Mouse (Mus musculus) heart, postnatal 36 days (tissue): ENCODE data around the gene Fbxo28. TPM values are rescaled to one million over a fixed set of nuclear protein-coding genes. Genes with fewer than 3 reads are reported as not detected.
"Not testable (repeated sequence)": the region's sequence is repeated elsewhere in the genome, so short reads cannot be mapped to it uniquely, and the experiment has no call there.

Experiments used
- DNase-seq, 2 experiments: peaks; one replicate each; pipeline ENCODE4 v3.0.0; 2021 to 2022
- intact Hi-C: fragments of 180-260 bp; cut with DNase I; formaldehyde crosslinking; loops from one replicate; pipeline ENCODE4 v1.15.1; 2025
- total RNA-seq, 2 experiments: library from RNA; stranded (reverse); gene quantifications; 2 replicates each; pipeline ENCODE4 v1.2.3; 2021

Fbxo28 gene
- total RNA-seq, 2 experiments from 2014 or later, result 22.8 to 24.4 TPM

DNA sequence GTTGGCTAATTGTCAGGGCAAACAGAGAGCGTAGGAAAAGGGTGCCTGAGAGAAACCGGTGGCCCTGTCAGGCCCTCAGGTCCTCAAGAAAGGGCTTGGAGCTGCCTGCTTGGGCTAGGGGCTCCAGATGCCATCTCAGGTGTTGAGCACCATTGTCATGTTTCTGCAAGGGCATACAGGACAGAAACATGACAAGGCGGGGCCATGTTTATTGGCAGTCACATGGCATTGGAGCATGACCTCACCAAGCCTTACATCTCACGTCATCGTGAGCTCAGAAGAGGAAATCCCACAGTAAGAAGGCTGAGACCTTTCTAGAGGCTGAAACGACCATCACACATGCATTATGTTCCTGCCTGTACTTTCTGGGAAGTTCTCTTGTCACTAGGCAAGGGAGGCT lies 45.3 kb downstream of the Fbxo28 start:
- DNase-seq, result no peak
- intact Hi-C loops, result no loop called here

DNA sequence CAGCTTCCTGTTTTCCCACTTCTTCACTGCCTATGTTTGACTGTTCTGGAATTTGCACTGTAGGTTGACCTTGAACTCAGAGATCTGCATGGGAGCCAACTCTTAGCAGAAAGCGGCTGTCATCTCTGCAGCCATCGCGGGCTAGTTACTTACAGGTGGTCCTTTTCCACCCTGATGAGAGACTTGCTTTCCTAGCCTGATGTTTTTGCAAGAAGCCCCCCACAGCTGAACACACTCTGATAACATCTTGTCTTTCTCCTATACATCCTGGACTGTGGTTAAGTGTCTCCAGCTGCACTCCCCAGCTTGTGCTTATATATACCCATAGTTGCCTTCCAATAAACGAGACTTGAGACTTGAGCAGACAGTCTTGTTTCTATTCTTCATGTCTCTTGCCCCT lies 49.1 kb downstream of the Fbxo28 start:
- intact Hi-C loops, result no loop called here
- DNase-seq, result no peak

DNA sequence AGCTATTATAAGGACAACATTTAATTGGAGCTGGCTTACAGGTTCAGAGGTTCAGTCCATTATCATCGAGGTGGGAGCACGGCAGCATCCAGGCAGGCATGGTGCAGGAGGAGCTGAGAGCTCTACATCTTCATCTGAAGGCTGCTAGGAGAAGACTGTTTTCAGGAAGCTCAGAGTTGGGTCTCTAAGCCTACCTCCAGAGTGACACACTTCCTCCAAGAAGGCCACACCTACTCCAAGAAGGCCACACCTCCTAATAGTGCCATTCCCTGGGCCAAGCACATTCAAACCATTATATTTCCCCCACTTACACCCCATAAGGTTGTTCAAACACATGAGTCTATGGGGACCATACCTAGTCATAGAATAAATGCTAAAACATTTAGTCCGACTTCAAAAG lies 50.7 kb downstream of the Fbxo28 start:
- DNase-seq, intact Hi-C loops: not testable (repeated sequence)

DNA sequence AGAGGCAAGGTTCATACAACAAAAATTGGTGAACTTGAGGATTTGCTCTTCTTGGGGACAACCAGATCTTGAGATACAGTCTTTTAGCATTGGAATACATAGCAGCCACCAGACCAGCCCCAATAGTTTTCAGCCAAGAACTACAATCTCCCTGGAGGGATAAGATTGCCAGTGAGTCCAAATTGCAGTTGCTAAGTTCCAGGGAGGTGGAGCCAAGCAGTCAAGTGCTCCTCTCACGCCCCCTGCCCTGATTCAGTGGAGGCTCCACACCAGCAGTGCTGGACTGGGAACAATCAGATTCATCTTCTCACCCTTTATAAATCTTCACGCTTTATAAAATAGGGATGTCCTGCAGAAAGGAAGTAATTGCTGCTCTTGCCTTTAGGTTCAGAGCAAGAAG lies 51.6 kb downstream of the Fbxo28 start:
- intact Hi-C loops, result loop anchor here (10.0 kb wide), 2 partner anchors 145 to 445 kb away; partner anchors contain the start of gene Lbr
- no peak for DNase-seq

DNA sequence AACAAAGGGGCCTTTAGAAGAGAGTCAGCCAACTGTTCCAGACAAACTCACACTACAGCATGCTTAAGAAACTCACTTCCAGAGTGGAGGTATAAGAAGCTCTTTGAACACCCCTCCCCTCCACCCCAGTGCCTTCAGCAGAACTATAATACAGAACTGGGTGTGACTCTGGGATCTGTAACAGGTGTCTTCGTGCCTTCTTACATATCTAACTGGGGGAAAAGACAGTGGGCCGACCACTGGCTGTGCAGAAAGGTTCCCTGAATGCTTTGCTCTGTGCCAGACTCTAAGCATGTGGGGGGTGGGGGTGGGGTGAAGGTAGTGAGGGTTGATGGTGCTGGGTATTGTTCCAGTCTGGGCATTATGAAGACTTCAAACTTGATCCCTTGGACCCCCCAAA lies 52.8 kb downstream of the Fbxo28 start:
- intact Hi-C loops, result loop anchor here (10.0 kb wide), 2 partner anchors 144 to 444 kb away; partner anchors contain the start of gene Lbr
- DNase-seq, result no peak

DNA sequence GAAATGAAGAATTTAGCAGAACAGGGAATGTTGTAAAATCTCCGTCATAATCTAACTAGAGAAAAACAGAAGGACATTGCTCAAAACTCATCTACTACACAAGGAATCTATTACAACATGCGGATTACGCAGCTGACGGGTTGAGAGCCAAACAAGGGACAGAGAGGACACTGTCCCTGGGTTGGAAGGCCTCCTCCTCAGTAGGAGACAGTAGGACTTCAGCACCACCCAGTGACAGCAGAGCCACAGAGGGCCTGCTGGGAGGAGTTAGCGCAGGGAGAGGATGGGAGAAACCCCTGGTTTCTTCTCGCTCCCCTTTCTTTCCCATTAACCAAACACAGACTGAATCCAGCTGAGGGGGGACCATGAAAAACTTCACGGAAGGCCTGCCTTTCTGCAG lies 53.6 kb downstream of the Fbxo28 start:
- intact Hi-C loops, result loop anchor here (10.0 kb wide), 2 partner anchors 143 to 443 kb away; partner anchors contain the start of gene Lbr
- no peak for DNase-seq

DNA sequence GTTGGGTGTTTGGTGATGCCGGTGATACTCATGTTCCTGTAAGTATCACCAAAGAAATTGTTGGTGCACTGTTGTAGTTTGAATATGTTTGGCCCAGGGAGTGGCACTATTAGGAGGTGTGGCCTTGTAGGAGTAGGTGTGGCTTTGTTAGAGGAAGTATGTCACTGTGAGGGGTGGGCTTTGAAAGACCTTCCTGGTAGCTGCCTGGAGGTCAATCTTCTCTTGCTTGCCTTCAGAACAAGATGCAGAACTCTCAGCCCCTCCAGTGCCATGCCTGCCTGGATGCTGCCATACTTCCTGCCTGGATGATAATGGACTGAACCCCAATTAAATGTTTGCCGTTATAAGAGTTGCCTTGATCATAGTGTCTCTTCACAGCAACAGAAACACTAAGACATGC lies 56.6 kb downstream of the Fbxo28 start:
- intact Hi-C loops, result loop anchor here (10.0 kb wide), 2 partner anchors 140 to 440 kb away; partner anchors contain the start of gene Lbr
- DNase-seq, result no peak

DNA sequence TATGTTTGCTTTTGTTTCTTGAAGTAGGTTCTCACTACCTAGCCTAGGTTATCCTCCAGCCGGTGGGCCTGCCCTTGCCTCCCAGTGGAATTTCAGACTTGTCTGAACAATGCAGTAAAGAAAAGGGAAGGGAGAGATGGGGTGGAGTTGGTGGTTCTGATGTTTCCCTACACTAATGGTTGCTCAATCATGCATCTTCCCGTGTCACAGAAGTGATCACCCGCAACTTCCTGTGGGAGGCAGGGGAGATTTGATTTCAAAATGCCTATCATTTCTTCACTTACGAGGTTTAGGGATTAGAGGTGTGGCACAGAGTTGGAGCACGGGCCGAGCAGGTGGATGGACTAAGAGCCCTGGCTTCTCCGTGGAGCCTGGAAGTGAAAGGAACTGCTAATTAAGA lies 58.2 kb downstream of the Fbxo28 start:
- intact Hi-C loops, result loop anchor here (2.0 to 10.0 kb wide), 3 partner anchors 58 to 438 kb away; partner anchors contain the start of genes Fbxo28 and Lbr
- DNase-seq, result peak; percentile 13 to 18

DNA sequence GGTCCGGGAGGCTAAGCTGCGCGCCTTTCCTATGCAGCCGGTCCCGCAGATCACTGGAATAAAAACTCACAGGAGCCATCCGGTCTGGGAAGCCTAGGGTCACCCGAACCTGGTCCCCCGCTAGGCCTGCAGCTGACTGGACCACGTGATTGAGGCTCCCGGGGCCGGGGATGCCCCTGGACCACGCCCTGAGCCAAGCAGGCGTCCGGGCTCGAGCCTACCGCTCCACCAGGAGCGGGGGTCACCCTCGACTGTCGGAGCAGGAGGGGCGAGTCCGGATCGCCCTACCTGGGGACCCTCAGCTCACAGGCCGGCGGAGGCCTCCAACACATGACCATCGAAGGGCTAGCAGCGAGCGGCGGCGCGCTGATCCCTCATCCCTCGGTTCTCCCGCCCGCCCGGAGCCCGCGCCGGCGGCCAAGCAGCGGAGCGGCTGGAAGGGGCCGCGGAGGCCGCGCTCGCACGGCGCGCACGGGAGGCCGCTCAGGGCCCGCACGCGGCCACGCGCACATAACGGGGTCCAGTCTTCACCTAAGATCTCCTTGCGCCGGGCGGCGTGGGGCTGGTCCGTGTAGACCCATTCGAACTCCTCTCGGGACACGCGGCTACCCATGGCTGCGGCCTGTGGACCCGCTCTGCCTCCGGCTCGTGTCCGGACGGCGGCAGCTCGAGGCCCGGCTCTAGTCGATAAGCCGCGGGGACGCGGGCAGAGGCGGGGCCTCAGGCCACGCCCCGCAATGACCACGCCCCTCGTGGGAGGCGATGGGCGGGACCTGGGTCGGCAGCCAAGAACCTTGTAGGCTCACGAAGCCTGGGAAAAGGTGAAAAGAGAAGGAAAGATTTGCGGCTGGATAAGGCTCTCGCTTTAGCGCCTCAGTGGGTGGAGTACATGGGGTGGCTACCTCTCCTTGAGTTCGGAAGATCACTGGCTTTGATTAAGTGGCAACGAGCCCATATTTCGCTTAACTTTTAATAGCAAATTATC lies 59.0 kb downstream of the Fbxo28 start, which contains the start of gene Degs1:
Gene Degs1, minus strand, starts transcription at position 714 of the 985 bp plus-strand sequence.
- peak; percentile 99 to 100 for DNase-seq
- intact Hi-C loops, result loop anchor here (2.0 to 10.0 kb wide), 3 partner anchors 58 to 438 kb away; partner anchors contain the start of genes Fbxo28 and Lbr

DNA sequence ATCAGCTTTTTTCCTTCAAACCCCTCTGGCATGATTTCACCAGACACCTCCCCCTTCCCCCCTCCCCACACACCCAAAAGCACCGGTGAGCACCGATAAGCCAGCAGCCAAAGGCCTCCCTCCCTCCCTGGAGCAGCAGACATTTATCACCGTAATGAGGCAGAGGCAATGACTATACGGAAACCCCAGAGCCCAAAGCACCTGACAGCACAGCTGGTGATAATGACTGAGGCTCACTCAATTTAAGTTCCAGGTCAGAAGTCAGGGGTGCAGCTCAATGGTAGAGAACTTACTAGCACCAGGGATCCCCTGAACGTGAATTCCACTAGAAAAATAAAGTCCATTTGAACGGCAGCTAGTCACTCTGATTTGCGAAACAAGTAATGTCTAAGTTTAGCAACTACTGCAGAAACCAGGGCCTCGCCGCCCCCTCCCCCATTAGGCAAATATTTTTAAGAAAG lies 60.1 kb downstream of the Fbxo28 start:
- intact Hi-C loops, result loop anchor here (10.0 kb wide), 2 partner anchors 136 to 436 kb away; partner anchors contain the start of gene Lbr

DNA sequence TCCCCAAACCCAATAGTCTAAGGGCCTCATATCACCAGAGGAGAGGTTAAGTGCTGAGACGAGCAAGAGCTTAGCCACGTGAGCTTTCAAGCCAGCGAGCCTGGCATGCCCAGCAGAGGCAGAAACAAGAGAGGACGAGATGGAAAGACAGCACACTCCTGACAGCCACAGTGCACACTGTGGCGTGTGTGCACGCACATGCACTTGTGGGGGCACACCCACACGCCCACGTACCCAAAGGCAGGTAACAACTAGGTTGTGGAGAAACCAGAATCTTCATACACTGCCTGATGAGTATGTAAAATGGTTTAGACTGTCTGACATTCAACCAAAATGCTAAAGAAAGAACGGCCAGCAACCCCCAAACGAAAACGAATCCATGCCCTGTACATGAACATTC lies 60.9 kb downstream of the Fbxo28 start:
- intact Hi-C loops, result loop anchor here (10.0 kb wide), 2 partner anchors 136 to 436 kb away; partner anchors contain the start of gene Lbr

More for the DNA sequence above, 60.1 kb downstream of the Fbxo28 start:
- peak in 1 of 2 experiments; percentile 9 for DNase-seq

DNA sequence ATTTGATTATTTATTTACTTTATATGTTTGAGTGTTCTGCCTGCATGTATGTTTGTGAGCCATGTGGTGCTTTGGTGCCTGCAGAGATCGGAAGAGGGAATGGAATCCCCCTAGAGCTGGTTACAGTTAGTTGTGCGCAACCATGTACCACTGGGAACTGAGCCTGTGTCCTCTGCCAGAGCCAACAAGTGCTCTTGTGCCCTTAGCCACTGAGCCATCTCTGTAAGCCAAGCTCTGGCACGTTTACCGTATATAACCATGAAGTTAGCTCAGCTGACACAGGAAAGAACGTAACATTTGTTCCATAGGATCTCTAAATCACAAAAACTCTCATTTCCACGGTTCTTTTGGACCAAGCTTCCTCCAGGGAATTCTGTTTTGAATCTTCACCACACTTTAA lies 61.4 kb downstream of the Fbxo28 start:
- intact Hi-C loops, result loop anchor here (10.0 kb wide), 2 partner anchors 135 to 435 kb away; partner anchors contain the start of gene Lbr
- no peak for DNase-seq

More for the DNA sequence above, 60.9 kb downstream of the Fbxo28 start:
- DNase-seq, result no peak

DNA sequence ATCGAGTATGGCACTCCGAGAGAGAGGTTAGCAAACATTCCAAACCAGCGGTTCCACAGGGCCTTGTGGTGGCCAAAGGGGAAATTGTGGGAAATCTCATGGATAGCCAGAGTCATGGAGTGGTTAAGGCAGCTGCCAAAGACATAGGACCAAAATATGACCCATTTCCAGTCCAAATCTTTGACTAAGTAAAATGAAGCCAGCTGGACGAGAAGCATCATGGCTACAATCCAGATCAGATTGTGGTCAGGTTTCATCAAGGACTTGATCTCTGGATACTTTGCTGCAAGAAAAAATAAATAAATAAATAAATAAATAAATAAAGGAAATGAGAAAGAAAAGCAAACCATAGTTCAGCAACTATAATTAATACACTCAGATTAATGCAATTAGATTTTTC lies 62.0 kb downstream of the Fbxo28 start:
- intact Hi-C loops, result no loop called here
- no peak for DNase-seq

DNA sequence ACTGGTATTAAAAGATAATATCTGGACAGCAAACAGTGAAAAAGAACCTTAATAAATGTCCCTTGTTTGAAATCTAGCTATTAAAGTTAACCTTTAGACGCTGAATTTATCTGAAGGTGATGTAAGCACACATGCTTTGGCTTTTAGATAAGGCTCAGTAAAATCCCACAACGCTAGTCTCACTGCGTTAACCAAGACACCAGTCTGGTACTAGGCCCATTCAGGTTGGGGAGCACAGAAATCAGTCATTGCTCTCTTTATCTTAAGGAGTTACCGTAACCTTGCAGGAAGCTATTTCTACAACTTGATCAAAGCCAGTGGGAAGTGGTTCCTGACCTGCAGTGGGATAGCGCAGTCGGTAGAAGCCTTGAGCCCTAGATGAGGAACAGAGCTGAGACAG lies 66.3 kb downstream of the Fbxo28 start:
- intact Hi-C loops, result no loop called here
- DNase-seq, result no peak

DNA sequence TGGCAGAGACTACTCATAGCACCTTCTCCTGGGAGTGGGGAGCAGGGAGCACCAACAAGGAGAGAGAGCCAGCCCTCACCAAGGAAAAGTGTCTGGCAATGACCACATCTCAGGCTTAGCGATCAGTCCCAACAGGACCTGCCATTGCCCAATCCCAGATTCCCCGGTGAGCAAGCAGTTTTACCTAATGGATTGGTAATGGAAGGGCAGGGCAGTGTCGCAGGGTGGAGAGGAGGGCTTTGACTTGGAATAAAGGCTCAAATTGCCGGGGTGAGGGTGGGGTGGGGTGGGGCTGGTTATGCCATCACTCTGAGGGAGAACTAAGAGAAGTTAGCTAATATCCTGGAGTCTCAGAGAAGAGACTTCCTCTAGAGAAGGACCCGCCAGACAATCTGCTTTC lies 69.8 kb downstream of the Fbxo28 start:
- intact Hi-C loops, result no loop called here
- no peak for DNase-seq

DNA sequence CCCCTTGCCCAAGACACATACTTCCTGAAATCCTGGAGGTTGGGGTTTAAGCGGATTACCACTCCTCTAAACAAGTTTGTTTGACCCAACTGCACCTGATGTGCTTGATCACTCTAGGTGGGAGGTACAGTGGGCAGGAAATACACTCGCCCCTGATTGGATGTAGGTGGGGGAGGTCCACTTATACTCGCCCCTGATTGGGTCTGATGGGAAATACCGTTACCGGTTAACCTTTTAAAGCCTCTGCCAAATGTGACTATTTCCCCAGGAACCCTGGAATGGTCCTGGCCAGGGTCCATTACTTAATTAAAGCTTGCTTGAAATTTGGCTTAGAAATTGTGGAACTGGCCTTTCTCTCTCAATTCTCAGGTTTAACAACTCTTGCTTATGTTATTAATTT lies 70.3 kb downstream of the Fbxo28 start:
- no peak for DNase-seq
- intact Hi-C loops, result no loop called here

DNA sequence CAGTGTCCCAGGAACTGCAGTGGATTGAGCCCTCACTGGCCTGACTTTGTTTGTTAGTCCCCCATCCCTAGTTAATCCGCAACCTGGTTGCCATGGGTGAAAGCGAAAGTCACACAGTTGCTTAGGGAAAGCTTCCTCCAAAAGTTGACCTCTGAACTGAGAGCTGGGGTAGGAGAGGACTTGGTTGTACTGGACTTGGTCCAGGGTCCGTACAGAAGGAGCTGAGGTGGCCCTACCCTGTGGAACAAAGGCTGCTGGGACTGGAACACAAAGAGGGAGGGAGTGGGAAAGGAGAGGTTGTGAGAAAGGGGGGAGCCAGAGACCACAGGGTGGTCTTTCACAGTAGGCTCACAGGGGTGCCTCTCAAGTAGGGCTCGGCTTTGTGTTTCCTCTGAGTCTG lies 73.1 kb downstream of the Fbxo28 start:
- no peak for DNase-seq

DNA sequence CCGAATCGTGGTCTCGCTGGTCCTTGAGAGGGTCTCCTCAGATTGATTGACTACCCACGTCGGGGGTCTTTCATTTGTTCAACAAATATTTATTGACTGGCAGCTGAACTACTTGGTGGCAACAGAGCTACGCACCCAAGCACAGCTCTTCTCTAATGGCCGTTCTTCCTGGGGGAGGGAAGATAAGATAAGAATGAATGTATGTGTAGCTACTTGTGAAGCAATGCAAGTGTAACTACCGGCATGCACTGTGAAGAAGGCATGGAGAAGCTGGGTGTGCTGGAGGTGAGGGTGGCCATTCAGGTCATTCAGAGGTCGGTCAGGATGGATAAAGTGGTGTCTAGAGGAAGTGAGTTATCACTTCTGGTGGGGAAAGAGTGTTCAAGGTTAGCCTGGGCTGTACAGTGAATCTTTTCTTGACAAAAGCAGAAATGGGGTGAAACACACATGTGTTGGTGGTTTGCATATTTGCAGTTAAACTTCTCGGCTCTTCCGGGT lies 75.4 kb downstream of the Fbxo28 start:
- intact Hi-C loops, result no loop called here
- DNase-seq, result no peak

More for the DNA sequence above, 73.1 kb downstream of the Fbxo28 start:
- intact Hi-C loops, result no loop called here
